Mouse (Mus musculus): ENCODE data around the gene Parp6.

DNA sequence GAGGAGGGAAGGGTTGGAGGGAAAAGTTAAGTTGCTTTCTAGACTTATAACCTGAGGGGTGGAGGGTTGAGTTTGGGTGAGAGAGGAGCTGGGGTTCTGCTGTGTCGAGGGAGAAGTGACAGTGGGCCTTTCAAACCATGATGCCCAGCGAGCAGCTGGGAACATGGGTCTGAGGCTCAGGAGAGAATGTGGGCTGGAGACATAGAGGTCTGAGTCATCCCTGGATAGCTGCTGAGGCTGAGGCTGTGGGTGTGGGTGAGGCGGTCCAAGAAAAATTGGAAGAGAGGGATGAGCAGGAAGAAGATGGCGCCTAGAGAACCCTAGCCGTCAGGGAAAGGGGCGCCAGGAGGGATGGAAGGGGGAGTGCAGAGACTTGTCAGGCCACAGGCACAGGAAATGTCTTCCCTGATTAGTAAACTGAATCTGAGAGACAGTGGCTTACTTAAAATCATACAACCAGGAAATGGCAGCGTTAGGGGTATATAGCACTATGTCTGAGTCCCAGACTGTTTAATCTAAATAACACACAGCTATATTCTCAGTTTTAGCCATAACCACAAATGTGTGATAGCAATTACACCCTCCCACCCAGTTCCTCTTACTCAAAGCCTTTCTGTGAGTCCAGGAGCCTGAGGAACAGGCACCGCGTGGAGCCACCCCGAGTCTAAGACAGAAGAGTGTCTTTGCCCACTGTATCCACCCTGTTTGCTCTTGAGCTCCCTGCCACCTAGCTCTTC is 27.2 kb upstream of the Parp6 start:
- TF ChIP-seq CTCF (IDR thresholded peaks at IDR 0.05; ENCODE audit: low read depth) (no peak), EP300 (IDR thresholded peaks at IDR 0.05; ENCODE audit: low read depth) (no peak)
